8 mouse cellular contexts compared by ENCODE assay signal in genomic region chr13:109116004-109116341, GRCm38 (mm10).
DNase-seq lines count a peak whose midpoint lies in the region; ATAC-seq and TF ChIP-seq lines count a peak whose summit lies in the region.

No protein-coding gene starts in this region.

- peak overlapping the region; percentile 81 for H3K4me2 ChIP-seq in lung, embryonic 15.5 days

- peak; percentile 7 to 29 for DNase-seq in lung, adult 18-20 months
- no peak for DNase-seq in lung, adult 2 months
- DNase-seq in cerebellum, adult 2 months, result peak in 1 of 2 experiments; percentile 94
- DNase-seq in heart, adult 2 months, result peak; percentile 16 to 23
- peak; percentile 43 for DNase-seq in kidney, adult 11 months
- no peak for DNase-seq in spleen, adult 18-20 months

- TF ChIP-seq EP300 in heart, adult 2 months (IDR thresholded peaks at IDR 0.05; ENCODE audit: insufficient read depth, low read depth, low read length), result no peak

- H3K36me3 ChIP-seq in heart, adult 2 months (ENCODE audit: control insufficient read depth, insufficient read depth, low read length), result no peaks in the 10 kb centered on the region
- no peaks in the 10 kb centered on the region for H3K36me3 ChIP-seq in lung, embryonic 15.5 days
- no peaks in the 10 kb centered on the region for H3K36me3 ChIP-seq in small intestine, adult 2 months (ENCODE audit: control insufficient read depth, insufficient read depth, low read length)

- no peaks in the 10 kb centered on the region for H3K4me1 ChIP-seq in lung, adult 2 months (ENCODE audit: control insufficient read depth, insufficient read depth, low read length)
- H3K4me1 ChIP-seq in cerebellum, adult 2 months (ENCODE audit: control insufficient read depth, insufficient read depth, low read length), result peaks cover 7% of the 10 kb centered on the region; the same call in 1 of the 2 replicates
- H3K4me1 ChIP-seq in heart, adult 2 months (ENCODE audit: control insufficient read depth, insufficient read depth, low read length), result no peaks in the 10 kb centered on the region
- peaks cover 9% of the 10 kb centered on the region for H3K4me1 ChIP-seq in lung, embryonic 15.5 days
- peaks cover 3% of the 10 kb centered on the region for H3K4me1 ChIP-seq in small intestine, adult 2 months (ENCODE audit: control insufficient read depth, insufficient read depth, insufficient read length, low read length)

- peak; percentile 75 for ATAC-seq in lung, embryonic 15.5 days (ENCODE audit: borderline replicate concordance, extremely low read depth, low FRiP score, low TSS enrichment)

- no peaks in the 10 kb centered on the region for H3K27me3 ChIP-seq in cerebellum, adult 2 months (ENCODE audit: control insufficient read depth, insufficient read depth, low read length)
- H3K27me3 ChIP-seq in heart, adult 2 months (ENCODE audit: control insufficient read depth, insufficient read depth, low read length), result peaks cover 4% of the 10 kb centered on the region
- H3K27me3 ChIP-seq in lung, embryonic 15.5 days, result peaks cover 27% of the 10 kb centered on the region
- peaks cover 15% of the 10 kb centered on the region for H3K27me3 ChIP-seq in small intestine, adult 2 months (ENCODE audit: control insufficient read depth, insufficient read depth, low read length)

- no peaks in the 10 kb centered on the region for H3K9me3 ChIP-seq in lung, embryonic 15.5 days

- H3K9ac ChIP-seq in heart, adult 2 months (ENCODE audit: low read depth, low read length), result no peak overlapping the region
- no peak overlapping the region for H3K9ac ChIP-seq in lung, embryonic 15.5 days

- TF ChIP-seq CTCF in lung, adult 2 months (IDR thresholded peaks at IDR 0.05; ENCODE audit: insufficient read depth, low read length), result no peak
- no peak for TF ChIP-seq CTCF in cerebellum, adult 2 months (IDR thresholded peaks at IDR 0.05; ENCODE audit: borderline replicate concordance, insufficient read depth, low read depth, low read length)
- TF ChIP-seq CTCF in heart, adult 2 months (IDR thresholded peaks at IDR 0.05), result no peak
- no peak for TF ChIP-seq CTCF in small intestine, adult 2 months (IDR thresholded peaks at IDR 0.05; ENCODE audit: extremely low read depth, insufficient read length, insufficient replicate concordance, low read depth, low read length)

- no peak for TF ChIP-seq POLR2A in lung, adult 2 months (IDR thresholded peaks at IDR 0.05; ENCODE audit: borderline replicate concordance, extremely low read depth, low read depth, low read length)
- peak; percentile 40; the same call in 1 of the 2 replicates for TF ChIP-seq POLR2A in cerebellum, adult 2 months (IDR thresholded peaks at IDR 0.05; ENCODE audit: borderline replicate concordance, insufficient read depth, low read length)
- no peak for TF ChIP-seq POLR2A in heart, adult 2 months (IDR thresholded peaks at IDR 0.05; ENCODE audit: insufficient read depth, low read depth, low read length)
- TF ChIP-seq POLR2A in small intestine, adult 2 months (IDR thresholded peaks at IDR 0.05; ENCODE audit: low read depth, low read length), result no peak

- peak overlapping the region; percentile 90 for H3K27ac ChIP-seq in cerebellum, adult 2 months (ENCODE audit: insufficient read depth, low read length)
- H3K27ac ChIP-seq in heart, adult 2 months, result no peak overlapping the region
- H3K27ac ChIP-seq in lung, embryonic 15.5 days, result no peak overlapping the region
- H3K27ac ChIP-seq in small intestine, adult 2 months (ENCODE audit: insufficient read depth, low read depth, low read length), result no peak overlapping the region

- H3K79me2 ChIP-seq in heart, adult 2 months (replicated peaks; ENCODE audit: control insufficient read depth, insufficient read depth, low read length), result no peaks in the 10 kb centered on the region

- intact Hi-C loops in heart, adult 2 months (cut with DNase I), result no loop called here

- 1% methylated on average over 8 of the region's 8 CpGs for WGBS in lung, adult 2 months
- 0% methylated on average over 8 of the region's 8 CpGs for WGBS in cerebellum, adult 2 months
- WGBS in heart, adult 2 months, result 2% methylated on average over 8 of the region's 8 CpGs
- under 1% methylated on average over 8 of the region's 8 CpGs for WGBS in lung, embryonic 15.5 days
- WGBS in small intestine, adult 2 months, result under 1% methylated on average over 8 of the region's 8 CpGs

- H3K4me3 ChIP-seq in lung, adult 2 months (replicated peaks; ENCODE audit: extremely low read depth, low read depth, low read length), result no peak overlapping the region
- H3K4me3 ChIP-seq in cerebellum, adult 2 months (replicated peaks; ENCODE audit: insufficient read depth, low read depth, low read length), result peak overlapping the region; percentile 93
- H3K4me3 ChIP-seq in heart, adult 2 months, result no peak overlapping the region
- H3K4me3 ChIP-seq in lung, embryonic 15.5 days, result peak overlapping the region; percentile 38
- peak overlapping the region; percentile 52 for H3K4me3 ChIP-seq in small intestine, adult 2 months (ENCODE audit: low read depth, low read length)

Comparison
In these comparisons a context has a peak if more than half of its experiments do, and no peak if none do; other contexts are left out.
1. DNase-seq: peak in lung, adult 18-20 months (2 of 2), heart, adult 2 months (2 of 2) and kidney, adult 11 months (single experiment); none in lung, adult 2 months (single experiment) and spleen, adult 18-20 months (0 of 2).
2. H3K4me3 ChIP-seq: peak in cerebellum, adult 2 months (single experiment), lung, embryonic 15.5 days (single experiment) and small intestine, adult 2 months (single experiment); none in lung, adult 2 months (single experiment) and heart, adult 2 months (single experiment).